Mouse (Mus musculus) liver, adult 2 months (tissue): ENCODE measurements at regions not wholly inside any gene's neighbourhood (a gene's known extent, or its start where the extent isn't known, plus 50 kb on each side); places are given as distances from the start of the nearest gene placed in this dataset.

Experiments
- CTCF ChIP-seq: fragments of 200-500 bp; IDR thresholded peaks from 2 replicates; pipeline ENCODE4 v1.5.1; 2011; ENCODE audit warnings: low read depth, low read length, control low read depth
- POLR2A ChIP-seq: fragments of 200-500 bp; IDR thresholded peaks from 2 replicates; pipeline ENCODE4 v1.6.1; 2011; ENCODE audit warnings: low read length, control low read depth; ENCODE audit not compliant: insufficient read depth; ENCODE audit errors: extremely low read depth

DNA sequence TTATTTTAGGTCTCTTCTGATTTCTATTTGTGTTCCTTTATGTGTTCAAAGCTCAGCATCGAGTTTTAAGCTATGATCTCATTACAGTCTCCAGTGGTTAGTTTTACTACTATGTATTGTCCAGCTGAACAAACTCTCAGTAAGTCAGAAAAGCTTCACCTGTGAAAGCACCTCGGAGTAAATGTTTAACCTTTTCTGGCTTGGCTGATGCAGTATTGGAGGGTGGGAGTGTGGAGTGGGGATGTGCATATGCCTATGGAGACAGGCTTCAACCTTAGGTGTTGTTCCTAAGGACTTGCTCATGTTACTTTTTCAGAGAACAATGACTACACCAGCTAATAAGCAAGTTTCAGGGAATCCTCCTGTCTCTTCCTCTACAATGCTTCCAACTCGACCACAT lies 67.6 kb upstream of the Gm10295 start:
- TF ChIP-seq CTCF (no peak), POLR2A (no peak)
